Comparison of ENCODE assay signal across 12 mouse cellular contexts in the genomic region with DNA sequence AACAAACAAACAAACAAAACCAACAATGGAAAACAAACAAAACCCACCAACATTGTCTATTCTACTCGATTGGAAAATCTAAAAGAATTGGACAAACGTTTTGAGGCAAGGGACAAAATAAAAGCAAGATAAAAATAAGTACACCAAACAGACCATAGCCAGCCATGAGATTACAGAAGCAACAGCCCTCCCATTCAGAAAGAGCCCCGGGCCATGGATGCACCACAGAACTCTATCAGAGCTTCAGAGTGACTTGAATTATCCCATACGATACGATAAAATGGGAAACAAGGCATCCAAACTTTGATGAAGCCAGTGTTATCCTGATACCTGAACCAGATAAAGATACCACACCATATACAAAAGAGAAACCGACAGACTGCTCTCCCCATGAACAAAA.
"Had no signal": no experiment of that assay in that cellular context is flagged by ENCODE, and none has a peak within 500 bp of the region (broad histone marks: within the 10 kb centered on the region; RNA-seq: fewer than 3 reads in every experiment).

No protein-coding gene starts in this region.

- DNase-seq: retina, postnatal 1 day; right cerebral cortex, adult 18-20 months; right cerebral cortex, postnatal 14 days; right cerebral cortex, postnatal 25 days; right cerebral cortex, postnatal 4 days; spleen, adult 18-20 months; thymus, adult 18-20 months; thymus, adult 2 months; thymus, postnatal 14 days; thymus, postnatal 25 days; thymus, postnatal 36 days; thymus, postnatal 4 days had no signal
